Mouse (Mus musculus) MEL (cell line): ENCODE data around the gene Ccdc59. TPM values are rescaled to one million over a fixed set of nuclear protein-coding genes. Genes with fewer than 3 reads are reported as not detected.
A peak's percentile ranks its signal among the peaks of the same experiment; 100 is the strongest.

Experiments
- DNase-seq: peaks from one replicate; pipeline ENCODE4 v3.0.0; 2011; ENCODE audit warnings: low read depth, low spot score
- H3K27ac ChIP-seq: 2 replicates; pipeline ENCODE4 v1.5.1; 2012; ENCODE audit warnings: low read depth, mild to moderate bottlenecking, control low read depth, low read length, moderate library complexity; ENCODE audit not compliant: control insufficient read depth
- H3K27me3 ChIP-seq, 2 experiments: fragments of 150-350 bp in 1 of 2; sonication (generic) in 1 of 2; 2 replicates each; pipeline ENCODE4 v1.6.1; 2012; ENCODE audit warnings: low read length in 2 of 2, mild to moderate bottlenecking in 2 of 2, improper control_type of control experiment in 1 of 2, moderate library complexity in 1 of 2; ENCODE audit not compliant: insufficient read depth in 2 of 2, control insufficient read depth in 1 of 2
- H3K36me3 ChIP-seq, 2 experiments: 2 replicates each; pipeline ENCODE4 v1.6.1; 2012 to 2014; ENCODE audit warnings: low read length in 2 of 2, improper control_type of control experiment in 1 of 2, inconsistent platforms in 1 of 2, mild to moderate bottlenecking in 1 of 2; ENCODE audit not compliant: insufficient read depth in 2 of 2, control insufficient read depth in 1 of 2
- H3K4me1 ChIP-seq, 2 experiments: fragments of 150-350 bp in 1 of 2; sonication (generic) in 1 of 2; 2 replicates each; pipeline ENCODE4 v1.6.1; 2012; ENCODE audit warnings: low read length in 2 of 2, improper control_type of control experiment in 1 of 2, mild to moderate bottlenecking in 1 of 2; ENCODE audit not compliant: insufficient read depth in 2 of 2, control insufficient read depth in 1 of 2
- H3K4me3 ChIP-seq, 2 experiments: fragments of 150-350 bp in 1 of 2; sonication (generic) in 1 of 2; 2 replicates each; pipeline ENCODE4 v1.5.1; 2012; ENCODE audit warnings: low read depth in 2 of 2, low read length in 2 of 2, mild to moderate bottlenecking in 2 of 2, moderate library complexity in 2 of 2, control low read depth in 1 of 2, improper control_type of control experiment in 1 of 2; ENCODE audit not compliant: control insufficient read depth in 1 of 2, insufficient read depth in 1 of 2
- H3K79me2 ChIP-seq: 2 replicates; pipeline ENCODE4 v1.6.1; 2012; ENCODE audit warnings: mild to moderate bottlenecking, low read length, moderate library complexity; ENCODE audit not compliant: control insufficient read depth, poor library complexity, insufficient read depth
- H3K9ac ChIP-seq: 2 replicates; pipeline ENCODE4 v1.6.1; 2012; ENCODE audit warnings: low read depth, mild to moderate bottlenecking, control low read depth, low read length, moderate library complexity; ENCODE audit not compliant: control insufficient read depth, poor library complexity, severe bottlenecking
- H3K9me3 ChIP-seq: fragments of 150-350 bp; sonication (generic); replicated peaks from 2 replicates; pipeline ENCODE4 v1.6.1; 2012; ENCODE audit warnings: mild to moderate bottlenecking, low read length, improper control_type of control experiment, moderate library complexity; ENCODE audit not compliant: insufficient read depth
- CTCF ChIP-seq, 3 experiments: IDR thresholded peaks in 2 of 3; conservative IDR thresholded peaks in 1 of 3; 2 replicates each; pipeline ENCODE4 v1.5.1; 2011 to 2012; ENCODE audit warnings: low read length in 3 of 3, low read depth in 2 of 3, mild to moderate bottlenecking in 2 of 3, improper control_type of control experiment in 1 of 3, inconsistent platforms in 1 of 3, mixed read lengths in 1 of 3, moderate library complexity in 1 of 3; ENCODE audit not compliant: control insufficient read depth in 1 of 3, insufficient read depth in 1 of 3, poor library complexity in 1 of 3, severe bottlenecking in 1 of 3
- ELF1 ChIP-seq: IDR thresholded peaks from 2 replicates; pipeline ENCODE4 v1.6.1; 2014; ENCODE audit warnings: low read depth, mild to moderate bottlenecking, inconsistent platforms, low read length, improper control_type of control experiment, moderate library complexity
- EP300 ChIP-seq, 2 experiments: IDR thresholded peaks; 2 replicates each; pipeline ENCODE4 v1.6.1; 2011; ENCODE audit warnings: improper control_type of control experiment in 2 of 2, low read length in 2 of 2, low read depth in 1 of 2, mild to moderate bottlenecking in 1 of 2
- GABPA ChIP-seq: IDR thresholded peaks from 2 replicates; pipeline ENCODE4 v1.6.1; 2012; ENCODE audit warnings: low read depth, mild to moderate bottlenecking, inconsistent platforms, low read length, improper control_type of control experiment, moderate library complexity
- JUND ChIP-seq: IDR thresholded peaks from 2 replicates; pipeline ENCODE4 v1.6.1; 2011; ENCODE audit warnings: low read depth, mild to moderate bottlenecking, improper control_type of control experiment, low read length
- KAT2A ChIP-seq: conservative IDR thresholded peaks from 2 replicates; pipeline ENCODE4 v1.6.1; 2012; ENCODE audit warnings: low read depth, low read length, improper control_type of control experiment, inconsistent platforms
- MAFK ChIP-seq: IDR thresholded peaks from 2 replicates; pipeline ENCODE4 v1.6.1; 2011; ENCODE audit warnings: low read depth, mild to moderate bottlenecking, low read length, improper control_type of control experiment, borderline replicate concordance
- POLR2AphosphoS5 ChIP-seq: IDR thresholded peaks from 2 replicates; pipeline ENCODE4 v1.6.1; 2012; ENCODE audit warnings: low read depth, borderline replicate concordance, mild to moderate bottlenecking, inconsistent platforms, low read length, moderate library complexity, mixed read lengths
- RCOR1 ChIP-seq: IDR thresholded peaks from 2 replicates; pipeline ENCODE4 v1.6.1; 2012; ENCODE audit warnings: low read depth, mild to moderate bottlenecking, inconsistent platforms, low read length, improper control_type of control experiment
- TAL1 ChIP-seq: IDR thresholded peaks from 2 replicates; pipeline ENCODE4 v1.6.1; 2012; ENCODE audit warnings: mild to moderate bottlenecking, inconsistent platforms, low read length, moderate library complexity, mixed read lengths
- TCF12 ChIP-seq: IDR thresholded peaks from 2 replicates; pipeline ENCODE4 v1.6.1; 2014; ENCODE audit warnings: low read depth, mild to moderate bottlenecking, inconsistent platforms, low read length, improper control_type of control experiment, moderate library complexity
- UBTF ChIP-seq: IDR thresholded peaks from 2 replicates; pipeline ENCODE4 v1.6.1; 2012; ENCODE audit warnings: low read depth, mild to moderate bottlenecking, inconsistent platforms, low read length, improper control_type of control experiment, moderate library complexity, borderline replicate concordance; ENCODE audit not compliant: insufficient read depth
- USF1 ChIP-seq: IDR thresholded peaks from 2 replicates; pipeline ENCODE4 v1.6.1; 2014; ENCODE audit warnings: low read depth, mild to moderate bottlenecking, inconsistent platforms, low read length, improper control_type of control experiment, moderate library complexity
- ZC3H11A ChIP-seq: IDR thresholded peaks from 2 replicates; pipeline ENCODE4 v1.6.1; 2012; ENCODE audit warnings: low read depth, mild to moderate bottlenecking, inconsistent platforms, low read length, improper control_type of control experiment
- ZMIZ1 ChIP-seq: IDR thresholded peaks from 2 replicates; pipeline ENCODE4 v1.6.1; 2012; ENCODE audit warnings: low read depth, mild to moderate bottlenecking, inconsistent platforms, low read length, improper control_type of control experiment, moderate library complexity
- polyA plus RNA-seq, 2 experiments: library from polyadenylated mRNA; stranded (reverse) in 1 of 2; unstranded in 1 of 2; fragments of >175 nt in 1 of 2; fragments of >200 nt in 1 of 2; gene quantifications; 2 replicates each; pipeline versions ENCODE4 v1.2.1 to v1.2.4; 2012; ENCODE audit warnings: low replicate concordance in 2 of 2, low read depth in 1 of 2; ENCODE audit not compliant: insufficient read length in 2 of 2, insufficient read depth in 1 of 2, missing spikeins in 1 of 2
- total RNA-seq: library from RNA; depleted of rRNA; stranded (reverse); fragments of 300-350 nt; gene quantifications from 2 replicates; pipeline ENCODE4 v1.2.3, GENCODE M21; 2012

Ccdc59 gene
- total and polyA plus RNA-seq, 3 experiments: 24.8 to 48.2 TPM; not detected in 1

DNA sequence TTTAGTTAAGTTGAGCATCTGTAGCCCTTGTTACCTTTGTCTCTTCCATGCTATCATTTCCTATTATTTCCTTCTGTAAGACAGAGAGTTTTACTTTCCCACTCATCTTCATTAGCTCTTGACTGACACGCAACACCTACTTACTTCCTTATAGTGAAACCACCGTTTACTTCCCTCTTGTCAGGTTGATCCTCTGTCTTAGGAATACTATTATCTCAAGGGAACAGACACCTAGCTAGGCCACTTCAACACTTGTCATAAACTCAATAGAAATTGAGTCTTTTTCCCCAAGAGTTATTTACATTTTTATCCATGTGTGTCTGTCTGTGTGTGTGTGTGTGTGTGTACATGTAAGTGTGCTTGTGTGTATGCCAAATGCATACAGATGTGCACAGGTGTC, 37.4 kb upstream of the Ccdc59 start:
- no peak overlapping the region for H3K4me3 ChIP-seq
- peak; percentile 61 for DNase-seq
- H3K4me1 ChIP-seq: peaks cover 5 to 12% of the 10 kb centered on the region in 2 experiments
- TF ChIP-seq RCOR1 (0 out of 2 replicates have a peak, but pooled peaks have one; percentile 19), EP300 (IDR thresholded peaks at IDR 0.05; ENCODE audit: low read depth in 1 of 2, low read length in 2 of 2) (peak; percentile 27 to 55; a peak in 3 of 4 replicates), TCF12 (peak; percentile 27; the same call in 1 of the 2 replicates), MAFK (no peak), UBTF (no peak), TAL1 (peak; percentile 60)
- H3K9ac ChIP-seq: no peak overlapping the region
- H3K27me3 ChIP-seq: no peaks in the 10 kb centered on the region
- peaks cover 0 to 15% of the 10 kb centered on the region in 2 experiments; a peak in 2 of 4 replicates for H3K36me3 ChIP-seq
- no peaks in the 10 kb centered on the region for H3K79me2 ChIP-seq
- H3K27ac ChIP-seq: peak overlapping the region; percentile 25; the same call in 1 of the 2 replicates
- H3K9me3 ChIP-seq: no peaks in the 10 kb centered on the region

GRCm38 (mm10) chr10:105806259-105807010, 34.4 kb upstream of the Ccdc59 start:
- peaks cover 5 to 12% of the 10 kb centered on the region in 2 experiments for H3K4me1 ChIP-seq
- H3K79me2 ChIP-seq: no peaks in the 10 kb centered on the region
- TF ChIP-seq ZMIZ1: no peak
- no peak for TF ChIP-seq KAT2A
- TF ChIP-seq CTCF (IDR thresholded peaks at IDR 0.05 in 2 of 3, conservative IDR thresholded peaks at IDR 0.05 in 1 of 3; ENCODE audit: control insufficient read depth in 1 of 3, insufficient read depth in 1 of 3, low read depth in 2 of 3, low read length in 3 of 3, poor library complexity in 1 of 3, severe bottlenecking in 1 of 3): no peak
- TF ChIP-seq ELF1: no peak
- TF ChIP-seq POLR2AphosphoS5: no peak
- no peak for TF ChIP-seq USF1
- no peak for TF ChIP-seq JUND
- TF ChIP-seq ZC3H11A: no peak
- no peak for TF ChIP-seq GABPA
- H3K36me3 ChIP-seq: peaks cover 0 to 15% of the 10 kb centered on the region in 2 experiments; a peak in 2 of 4 replicates
- no peak overlapping the region for H3K4me3 ChIP-seq
- no peaks in the 10 kb centered on the region for H3K9me3 ChIP-seq
- H3K27me3 ChIP-seq: no peaks in the 10 kb centered on the region
- no peak for DNase-seq
- H3K9ac ChIP-seq: no peak overlapping the region
- no peak overlapping the region for H3K27ac ChIP-seq
